Mouse (Mus musculus) G1E-ER4 (cell line): ENCODE data around the gene Arl6ip4. TPM values are rescaled to one million over a fixed set of nuclear protein-coding genes. Genes with fewer than 3 reads are reported as not detected.

Source experiments
- GATA1 ChIP-seq: IDR thresholded peaks from one replicate; pipeline ENCODE4 v1.8.0; 2012; ENCODE audit warnings: low read length, inconsistent platforms
- polyA plus RNA-seq: library from polyadenylated mRNA; stranded (reverse); fragments of >175 nt; gene quantifications from 2 replicates; pipeline ENCODE4 v1.2.3, GENCODE M21; 2012

The Arl6ip4 gene
- polyA plus RNA-seq, 1 experiment: 142 TPM

- TF ChIP-seq GATA1: no peak
These were observed 30.4 kb upstream of the Arl6ip4 start for GRCm38 (mm10) chr5:124085513-124085912.

DNA sequence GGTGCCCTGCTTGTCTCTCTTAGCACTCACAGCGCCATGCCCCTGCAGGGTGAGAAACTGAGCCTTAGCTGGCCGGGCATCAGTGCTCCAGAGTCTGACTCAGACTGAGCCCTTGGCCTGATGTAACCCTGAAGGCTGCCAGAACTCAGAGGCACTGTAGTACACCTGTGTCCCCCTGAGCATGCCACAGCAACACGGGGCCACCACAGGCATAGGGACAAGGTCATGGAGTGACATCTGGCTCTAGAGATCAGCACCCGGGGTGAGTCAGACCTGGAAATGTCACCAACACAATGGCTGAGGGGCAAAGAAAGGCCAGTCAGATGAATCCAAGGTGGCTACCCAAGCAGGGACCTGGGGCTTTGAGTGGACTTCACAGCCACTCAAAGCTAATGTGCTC is 29.0 kb upstream of the Arl6ip4 start:
- no peak for TF ChIP-seq GATA1

GRCm38 (mm10) chr5:124089868-124090267 is 26.0 kb upstream of the Arl6ip4 start:
- TF ChIP-seq GATA1: no peak

- TF ChIP-seq GATA1: no peak
These were observed 23.9 kb upstream of the Arl6ip4 start for GRCm38 (mm10) chr5:124091951-124092406.

DNA sequence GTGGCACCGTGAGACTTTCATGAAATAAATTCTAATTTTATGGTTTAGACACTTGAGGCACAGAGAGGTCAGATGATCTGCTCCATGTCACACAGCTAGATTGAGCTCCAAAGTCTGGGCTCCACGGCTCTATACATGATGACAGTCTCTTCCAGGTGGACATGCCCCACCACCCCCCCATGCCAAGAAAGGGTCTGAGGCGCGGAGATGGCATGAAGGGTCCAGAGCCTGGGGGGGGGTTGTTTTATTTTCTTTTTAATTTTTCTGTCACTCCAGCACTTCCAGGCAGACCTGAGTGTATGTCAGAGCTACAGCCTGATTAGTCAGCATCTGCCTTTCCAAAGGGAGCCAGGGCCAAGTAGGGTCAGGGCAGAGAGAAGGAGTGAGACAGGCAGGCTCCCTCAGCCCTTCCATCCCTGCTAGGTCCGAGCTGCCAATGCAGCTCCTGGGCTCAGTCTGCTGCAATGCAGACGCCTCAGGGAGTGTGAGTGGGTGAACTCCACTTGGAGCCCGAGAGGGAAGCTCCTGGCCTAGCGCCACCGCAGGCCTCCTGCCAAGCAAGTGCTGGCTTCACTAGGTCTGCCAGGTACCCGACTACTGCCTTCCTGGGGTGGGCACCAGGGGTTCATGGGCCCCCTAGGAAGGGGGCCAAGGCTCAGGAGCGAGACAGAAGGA is 22.6 kb upstream of the Arl6ip4 start:
- TF ChIP-seq GATA1: no peak

DNA sequence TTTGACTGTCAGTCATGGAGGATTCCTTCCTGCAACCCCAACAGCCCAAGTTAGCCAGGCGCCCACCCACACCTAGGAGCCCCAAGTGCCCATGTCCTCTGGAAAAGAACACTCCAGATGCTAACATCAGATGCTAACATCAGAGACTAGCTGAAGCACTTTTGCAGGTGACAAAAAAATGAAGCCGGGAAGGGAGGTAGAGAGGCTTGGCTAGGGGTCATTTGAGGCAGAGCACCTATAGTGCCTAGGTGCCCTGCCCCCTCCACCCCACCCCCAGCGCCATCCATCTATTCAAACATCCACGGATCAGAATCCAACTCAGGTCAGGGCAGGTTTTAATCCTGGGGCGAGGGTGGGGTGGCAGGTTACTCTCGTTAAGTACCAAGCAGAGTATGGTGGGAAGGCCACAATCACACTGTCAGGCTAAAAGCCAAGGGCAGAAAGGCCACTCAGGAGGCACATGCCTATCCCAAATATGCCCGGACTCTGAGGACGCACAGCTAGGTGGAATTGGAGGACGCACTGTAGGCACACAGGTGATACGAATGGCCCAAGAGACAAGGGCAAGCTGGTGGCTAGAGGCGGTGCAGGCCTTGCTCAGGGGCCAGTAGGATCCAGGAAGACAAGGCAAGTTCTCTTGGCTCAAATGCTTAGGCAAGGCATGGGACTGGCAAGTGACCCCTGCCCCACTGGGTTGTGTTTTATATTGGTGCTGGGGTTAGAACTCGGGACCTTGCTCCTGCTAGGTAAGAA is 21.9 kb upstream of the Arl6ip4 start:
- no peak for TF ChIP-seq GATA1

GRCm38 (mm10) chr5:124095077-124095581 is 20.8 kb upstream of the Arl6ip4 start:
- no peak for TF ChIP-seq GATA1

DNA sequence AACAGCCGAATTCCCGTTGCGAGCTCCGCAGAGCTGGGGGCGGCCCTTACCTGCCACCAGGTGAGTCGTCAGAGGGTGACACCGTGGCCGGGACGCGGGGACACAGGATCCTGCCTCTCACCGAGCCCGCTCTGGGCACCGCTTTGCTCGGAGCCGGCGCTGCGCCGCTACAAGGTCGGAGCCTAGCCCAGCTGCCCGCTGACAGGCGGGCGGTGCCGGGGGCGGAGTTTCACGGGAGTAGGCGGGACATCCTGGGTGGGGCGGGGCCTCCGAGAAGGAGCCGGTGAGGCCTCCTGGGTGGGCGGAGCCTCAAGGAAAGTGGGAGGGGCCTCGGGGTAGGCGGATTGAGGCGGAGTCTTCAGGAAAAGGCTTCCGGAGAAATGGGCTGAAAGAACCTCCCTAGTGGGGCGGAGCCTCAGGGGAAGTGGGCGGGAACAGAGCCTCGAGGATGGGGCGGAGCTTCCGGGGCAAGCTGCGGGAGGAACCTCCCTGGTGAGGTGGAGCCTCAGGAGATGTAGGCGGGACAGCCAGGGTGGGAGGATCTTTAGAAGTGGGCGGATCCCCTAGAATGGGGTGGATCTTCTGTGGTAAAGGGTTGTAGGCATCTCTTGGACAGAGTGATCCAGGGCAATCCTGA is 20.2 kb upstream of the Arl6ip4 start, which contains the start of gene Abcb9:
TSS of gene Abcb9 (minus strand) at position 203 of the 637 bp plus-strand sequence.
- no peak for TF ChIP-seq GATA1

- TF ChIP-seq GATA1: no peak
These were observed 17.0 kb upstream of the Arl6ip4 start for GRCm38 (mm10) chr5:124098923-124099322.

DNA sequence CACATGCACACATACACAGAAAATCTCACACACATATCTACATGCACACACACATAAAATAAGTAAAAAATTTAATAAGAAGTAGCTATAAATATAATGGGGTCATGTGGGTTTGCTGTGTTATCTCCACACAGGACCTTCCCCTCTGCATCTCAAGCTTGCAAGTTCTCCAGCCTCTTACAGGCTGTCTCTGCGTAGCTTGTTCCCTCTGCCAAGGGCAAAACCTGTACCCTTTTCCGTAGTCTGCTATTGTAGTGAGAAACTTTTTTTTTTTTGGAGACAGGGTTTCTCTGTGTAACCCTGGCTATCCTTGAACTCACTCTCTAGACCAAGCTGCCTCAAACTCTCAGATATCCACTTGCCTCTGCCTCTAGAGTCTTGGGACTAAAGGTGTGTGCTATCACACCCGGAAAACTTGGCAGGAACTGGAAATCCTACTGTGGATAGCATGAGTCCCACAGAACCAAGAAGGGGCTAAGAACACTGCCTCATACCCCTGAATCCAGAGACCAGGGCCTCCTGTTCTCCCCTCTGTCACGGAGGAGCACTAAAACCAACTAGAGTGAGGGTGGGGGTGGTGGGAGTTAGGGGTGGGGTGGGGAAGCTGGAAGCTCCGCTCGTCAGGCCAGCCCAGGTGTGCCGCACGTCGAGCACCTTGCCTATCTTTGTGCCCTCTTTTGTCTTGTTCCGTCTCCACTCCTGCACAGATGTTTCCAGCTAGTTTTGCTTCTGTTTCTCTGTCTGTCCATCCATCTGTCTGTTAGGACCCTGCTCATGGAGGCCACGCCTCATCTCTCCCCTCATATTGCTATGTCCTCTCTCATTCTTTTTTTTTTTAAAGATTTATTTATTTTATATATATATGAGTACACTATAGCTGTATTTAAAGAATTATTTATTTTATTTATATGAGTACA is 15.5 kb upstream of the Arl6ip4 start:
- TF ChIP-seq GATA1: no peak

DNA sequence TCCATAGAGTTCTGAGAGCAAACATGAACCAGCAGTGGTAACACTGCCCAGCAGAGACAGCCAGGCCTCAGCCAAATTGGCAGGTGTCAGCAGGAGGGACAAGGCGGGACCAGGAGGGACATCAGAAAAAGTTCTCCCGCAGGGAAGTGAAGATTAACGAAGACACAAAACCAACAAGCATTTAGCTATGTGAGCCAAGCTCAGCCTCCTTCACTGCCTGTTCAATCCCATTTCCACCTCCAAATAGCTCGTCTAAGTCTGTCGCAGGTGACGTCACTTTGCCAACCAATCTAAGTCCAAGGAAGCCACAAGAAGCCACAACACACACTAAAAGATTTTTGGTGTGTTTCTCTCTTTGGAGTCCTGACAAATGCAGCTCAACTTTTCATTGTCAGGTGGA is 13.6 kb upstream of the Arl6ip4 start:
- TF ChIP-seq GATA1: no peak

GRCm38 (mm10) chr5:124103020-124103419 is 12.9 kb upstream of the Arl6ip4 start:
- TF ChIP-seq GATA1: no peak

DNA sequence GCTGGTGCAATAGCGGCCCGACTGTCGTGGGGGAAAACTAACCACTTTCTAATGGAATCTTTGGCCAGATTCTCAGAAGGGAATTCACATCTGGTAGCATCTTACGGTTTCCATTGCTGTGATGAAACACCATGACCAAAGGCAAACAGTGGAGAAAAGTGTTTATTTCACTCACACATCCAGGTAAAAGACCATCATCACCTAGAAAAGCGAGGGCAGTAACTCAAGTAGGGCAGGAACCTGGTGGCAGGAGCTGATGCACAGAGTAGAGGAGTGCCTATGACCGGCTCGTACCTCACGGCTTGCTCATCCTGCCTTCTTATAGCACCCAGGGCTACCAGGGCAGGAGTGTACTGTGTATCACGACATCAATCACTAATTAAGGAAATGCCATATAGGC is 12.3 kb upstream of the Arl6ip4 start:
- TF ChIP-seq GATA1: no peak

GRCm38 (mm10) chr5:124111077-124111741 is 4.7 kb upstream of the Arl6ip4 start:
- no peak for TF ChIP-seq GATA1
